Mouse (Mus musculus): ENCODE results near the gene Ppfibp2. TPM values are rescaled to one million over a fixed set of nuclear protein-coding genes. Genes with fewer than 3 reads are reported as not detected.

The Ppfibp2 gene
- polyA plus RNA-seq, 1 experiment from 2014 or later, result 2.4 TPM

DNA sequence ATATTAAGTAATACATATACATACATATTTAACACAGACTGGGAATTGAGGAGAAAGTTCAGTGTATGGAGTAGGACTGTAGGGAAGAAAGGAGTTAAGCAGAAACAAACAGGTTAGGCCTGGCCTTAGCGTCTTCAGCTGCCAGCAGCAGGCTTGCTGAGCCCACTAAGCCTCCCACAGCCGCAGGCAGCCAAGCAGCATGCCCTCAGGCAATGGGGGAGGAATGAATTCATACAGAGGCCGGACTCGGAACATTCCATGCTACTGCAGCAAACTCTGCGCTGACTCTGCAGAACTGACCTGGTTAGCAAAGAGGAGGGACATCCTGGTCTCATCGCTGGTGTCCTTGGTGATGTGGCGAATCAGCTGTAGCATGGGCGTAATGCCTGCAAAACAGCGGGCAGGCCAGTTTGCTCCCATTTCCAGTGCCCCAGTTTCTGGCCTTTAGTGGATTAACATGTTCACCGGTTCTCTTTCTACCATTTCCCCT, 157.1 kb downstream of the Ppfibp2 start:
- Histone ChIP-seq H3K9me3 (no peaks in the 10 kb centered on the region), H3K4me1 (replicated peaks) (no peaks in the 10 kb centered on the region), H3K36me3 (no peaks in the 10 kb centered on the region), H3K27ac (replicated peaks) (no peak overlapping the region), H3K4me2 (no peak overlapping the region), H3K4me3 (no peak overlapping the region), H3K27me3 (no peaks in the 10 kb centered on the region), H3K9ac (no peak overlapping the region)
- 82% methylated on average over 10 of the region's 10 CpGs for WGBS
- ATAC-seq (ENCODE audit: low read depth), result no peak

DNA sequence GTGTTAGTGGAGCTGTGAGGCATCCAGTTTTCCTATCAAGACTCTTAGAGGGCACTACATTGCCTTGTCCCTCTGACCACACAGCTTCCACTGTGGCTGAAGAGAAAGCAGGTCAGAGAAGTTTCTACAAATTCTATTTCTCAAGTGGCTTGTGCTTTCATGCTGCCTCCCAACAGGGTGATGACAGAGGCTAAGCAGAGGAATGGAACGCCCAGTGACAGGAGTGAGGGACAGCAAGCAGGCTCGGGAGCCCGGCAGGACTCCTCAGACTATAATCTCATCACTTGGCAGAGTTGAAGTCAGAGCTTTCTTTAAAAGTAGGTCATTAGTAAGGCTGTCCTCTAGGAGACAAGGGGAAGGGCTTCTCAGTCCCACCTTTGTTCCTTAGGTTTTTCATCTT, 160.9 kb downstream of the Ppfibp2 start:
- no peaks in the 10 kb centered on the region for H3K36me3 ChIP-seq
- no peak overlapping the region for H3K9ac ChIP-seq
- H3K4me3 ChIP-seq, result no peak overlapping the region
- peaks cover 6% of the 10 kb centered on the region for H3K4me1 ChIP-seq (replicated peaks)
- H3K4me2 ChIP-seq, result no peak overlapping the region
- H3K9me3 ChIP-seq, result no peaks in the 10 kb centered on the region
- H3K27ac ChIP-seq (replicated peaks), result no peak overlapping the region
- ATAC-seq (ENCODE audit: low read depth), result no peak
- peaks cover 7% of the 10 kb centered on the region for H3K27me3 ChIP-seq
- 81% methylated on average over 3 of the region's 3 CpGs for WGBS

DNA sequence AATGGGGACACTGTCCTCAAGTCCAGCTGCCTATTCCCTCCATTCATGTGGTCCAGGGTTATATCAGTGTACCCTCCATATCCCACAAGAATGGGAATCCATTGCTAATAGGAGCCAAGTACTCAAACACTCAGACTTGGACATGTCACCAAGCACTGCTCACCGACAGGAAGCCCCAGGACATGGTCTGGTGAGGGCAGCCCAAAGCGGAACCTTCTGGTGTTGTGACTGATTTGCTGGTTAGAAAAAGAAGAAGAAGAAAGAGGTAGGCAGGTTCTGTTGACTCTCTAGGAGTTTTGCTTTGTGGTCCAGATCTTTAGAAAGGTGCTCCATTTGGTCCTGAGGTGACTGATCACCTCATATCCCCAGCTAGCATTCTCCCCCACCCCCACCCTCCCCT, 161.7 kb downstream of the Ppfibp2 start:
- 92% methylated on average over 2 of the region's 2 CpGs for WGBS
- no peak overlapping the region for H3K4me2 ChIP-seq
- no peaks in the 10 kb centered on the region for H3K36me3 ChIP-seq
- H3K27me3 ChIP-seq, result peaks cover 7% of the 10 kb centered on the region
- H3K9me3 ChIP-seq, result no peaks in the 10 kb centered on the region
- H3K9ac ChIP-seq, result no peak overlapping the region
- peaks cover 6% of the 10 kb centered on the region for H3K4me1 ChIP-seq (replicated peaks)
- no peak overlapping the region for H3K4me3 ChIP-seq
- ATAC-seq (ENCODE audit: low read depth), result no peak
- H3K27ac ChIP-seq (replicated peaks), result no peak overlapping the region

DNA sequence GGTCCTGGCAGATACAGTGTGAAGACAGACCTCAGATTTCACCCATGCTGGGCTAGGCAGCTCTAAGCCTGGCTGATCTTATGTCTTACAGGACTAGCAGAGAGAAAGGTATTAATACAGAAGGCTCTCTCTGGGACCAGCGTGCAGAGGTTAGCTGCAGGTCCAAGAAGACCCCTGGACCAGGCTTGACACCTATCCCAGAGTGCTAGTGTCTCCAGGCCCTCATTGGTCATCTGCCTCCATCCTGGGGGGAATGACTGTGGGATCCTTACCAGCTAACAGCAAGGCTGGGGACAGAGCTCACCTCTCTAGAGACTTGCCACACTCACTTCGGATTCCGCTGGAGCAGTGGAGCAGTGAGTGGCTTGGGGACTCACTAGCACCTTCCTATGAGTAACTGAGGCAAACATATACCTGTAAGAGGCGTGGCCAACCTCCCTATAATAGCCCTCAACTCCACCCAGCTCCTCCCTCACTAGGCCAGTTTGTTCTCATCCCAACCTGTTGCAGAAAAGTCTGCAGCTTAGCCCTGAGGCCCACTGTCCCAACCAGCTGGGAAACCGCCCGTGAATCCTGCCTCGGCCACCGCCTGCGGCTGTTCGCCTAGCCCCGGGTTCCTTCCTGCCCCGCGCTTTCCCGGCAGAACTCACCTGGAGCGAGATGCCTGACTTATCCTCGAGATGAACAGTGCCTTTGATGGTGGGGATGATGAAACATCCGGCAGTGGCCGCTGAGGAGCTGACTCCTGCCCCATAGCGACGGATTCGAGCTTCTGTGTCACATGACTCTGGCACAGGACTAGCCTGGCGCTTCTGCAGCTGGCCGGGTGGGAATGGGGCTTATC, 162.5 kb downstream of the Ppfibp2 start, which contains the start of gene Cyb5r2:
Gene Cyb5r2 (minus strand): TSS at position 725 of the 844 bp plus-strand sequence.
- 18% methylated on average over 23 of the region's 23 CpGs for WGBS
- Histone ChIP-seq H3K4me2 (peak within 1 kb of the TSS; percentile 55), H3K9me3 (no peaks in the 10 kb centered on the region), H3K27ac (replicated peaks) (no peak within 1 kb of the TSS), H3K9ac (peak within 1 kb of the TSS; percentile 55), H3K4me1 (replicated peaks) (peaks cover 6% of the 10 kb centered on the region), H3K27me3 (peaks cover 7% of the 10 kb centered on the region), H3K4me3 (peak within 1 kb of the TSS; percentile 23), H3K36me3 (no peaks in the 10 kb centered on the region)
- peak; percentile 56 for ATAC-seq (ENCODE audit: low read depth)

GRCm38 (mm10) chr7:107770812-107771211, 175.8 kb downstream of the Ppfibp2 start:
- Histone ChIP-seq H3K27ac (replicated peaks) (no peak overlapping the region), H3K36me3 (no peaks in the 10 kb centered on the region), H3K27me3 (no peaks in the 10 kb centered on the region), H3K4me1 (replicated peaks) (no peaks in the 10 kb centered on the region), H3K4me3 (no peak overlapping the region), H3K9me3 (no peaks in the 10 kb centered on the region), H3K4me2 (no peak overlapping the region), H3K9ac (no peak overlapping the region)
- WGBS, result 59% methylated on average over 6 of the region's 6 CpGs
- no peak for ATAC-seq (ENCODE audit: low read depth)

DNA sequence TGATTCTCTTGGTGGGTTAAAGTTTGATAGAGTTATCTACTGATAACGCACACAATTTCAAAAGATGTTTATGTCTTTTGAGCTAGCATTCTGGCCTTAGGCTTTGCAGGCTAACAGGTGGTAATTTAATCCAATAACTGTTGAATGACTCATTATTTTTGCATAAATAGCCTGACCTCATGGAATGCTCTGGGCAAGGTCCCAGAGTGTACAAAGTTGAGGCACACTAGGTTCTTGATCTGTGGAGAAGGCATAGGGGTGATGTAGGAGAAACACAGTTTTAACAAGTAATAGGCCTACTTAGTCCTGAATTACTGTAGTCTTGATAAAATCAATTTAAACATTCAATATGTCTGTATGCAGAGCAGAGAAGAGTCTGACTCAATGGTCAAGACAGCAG, 183.2 kb downstream of the Ppfibp2 start:
- H3K9ac ChIP-seq, result no peak overlapping the region
- ATAC-seq (ENCODE audit: low read depth), result no peak
- peaks cover 3% of the 10 kb centered on the region; the same call in 1 of the 2 replicates for H3K27me3 ChIP-seq
- no peak overlapping the region for H3K27ac ChIP-seq (replicated peaks)
- H3K9me3 ChIP-seq, result no peaks in the 10 kb centered on the region
- H3K4me1 ChIP-seq (replicated peaks), result no peaks in the 10 kb centered on the region
- 97% methylated on average over 1 of the region's 1 CpGs for WGBS
- no peak overlapping the region for H3K4me3 ChIP-seq
- H3K4me2 ChIP-seq, result no peak overlapping the region
- H3K36me3 ChIP-seq, result no peaks in the 10 kb centered on the region

DNA sequence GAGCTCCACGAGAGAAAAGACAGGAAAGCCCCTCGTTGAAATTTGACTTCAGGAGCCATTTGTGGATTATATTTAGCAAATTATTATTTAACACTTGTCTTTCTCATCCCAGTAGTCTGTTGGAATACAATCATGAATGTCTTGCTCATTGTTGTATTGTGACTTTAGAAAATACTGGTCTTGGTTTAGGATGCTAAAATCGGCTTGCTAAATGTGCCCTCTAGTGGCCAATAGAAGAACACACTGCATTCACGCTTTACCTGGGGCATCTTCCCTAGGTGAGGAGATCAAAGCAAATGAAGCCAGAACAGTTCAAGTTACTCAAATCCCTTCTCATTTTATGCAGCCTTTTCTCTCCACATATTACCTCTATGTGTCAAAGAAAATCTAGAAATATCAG, 184.6 kb downstream of the Ppfibp2 start:
- Histone ChIP-seq H3K27ac (replicated peaks) (no peak overlapping the region), H3K4me2 (no peak overlapping the region), H3K4me1 (replicated peaks) (no peaks in the 10 kb centered on the region), H3K36me3 (no peaks in the 10 kb centered on the region), H3K27me3 (peaks cover 3% of the 10 kb centered on the region; the same call in 1 of the 2 replicates), H3K9ac (no peak overlapping the region), H3K9me3 (no peaks in the 10 kb centered on the region), H3K4me3 (no peak overlapping the region)
- 44% methylated on average over 4 of the region's 4 CpGs for WGBS
- ATAC-seq (ENCODE audit: low read depth), result no peak

DNA sequence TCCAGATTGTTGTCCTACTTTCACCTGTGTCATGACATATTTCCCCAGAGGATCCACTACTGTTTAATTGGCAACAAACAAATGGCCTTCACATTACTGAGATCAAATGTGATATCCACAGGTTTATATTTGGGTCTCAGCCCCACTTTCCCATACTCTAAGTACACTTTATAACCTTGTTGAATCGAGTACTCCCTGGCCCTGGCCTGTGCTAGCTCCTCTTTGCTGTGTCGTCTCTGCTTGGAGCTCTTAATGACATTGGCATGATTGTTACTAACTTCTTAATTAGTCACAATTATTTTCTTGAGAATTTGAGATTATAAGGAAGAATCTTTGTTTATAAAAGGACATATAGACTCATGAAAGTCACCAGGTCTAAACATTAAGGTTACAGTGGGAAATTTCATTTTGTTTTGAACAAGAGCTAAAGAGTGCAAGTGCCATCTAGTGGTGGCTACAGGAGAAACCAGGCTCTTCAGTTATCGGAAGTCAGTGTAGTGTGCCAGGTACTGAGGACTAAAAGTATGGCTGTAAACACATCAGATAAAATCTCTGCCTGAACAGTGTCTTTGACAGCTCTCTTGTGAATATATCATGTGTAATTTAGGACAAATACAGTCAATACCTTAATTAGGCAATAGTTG, 193.1 kb downstream of the Ppfibp2 start:
- no peak overlapping the region for H3K9ac ChIP-seq
- H3K4me2 ChIP-seq, result no peak overlapping the region
- no peak overlapping the region for H3K27ac ChIP-seq (replicated peaks)
- no peaks in the 10 kb centered on the region for H3K4me1 ChIP-seq (replicated peaks)
- H3K36me3 ChIP-seq, result no peaks in the 10 kb centered on the region
- no peak for ATAC-seq (ENCODE audit: low read depth)
- H3K9me3 ChIP-seq, result no peaks in the 10 kb centered on the region
- H3K27me3 ChIP-seq, result no peaks in the 10 kb centered on the region
- no peak overlapping the region for H3K4me3 ChIP-seq
- WGBS, result 61% methylated on average over 3 of the region's 3 CpGs

DNA sequence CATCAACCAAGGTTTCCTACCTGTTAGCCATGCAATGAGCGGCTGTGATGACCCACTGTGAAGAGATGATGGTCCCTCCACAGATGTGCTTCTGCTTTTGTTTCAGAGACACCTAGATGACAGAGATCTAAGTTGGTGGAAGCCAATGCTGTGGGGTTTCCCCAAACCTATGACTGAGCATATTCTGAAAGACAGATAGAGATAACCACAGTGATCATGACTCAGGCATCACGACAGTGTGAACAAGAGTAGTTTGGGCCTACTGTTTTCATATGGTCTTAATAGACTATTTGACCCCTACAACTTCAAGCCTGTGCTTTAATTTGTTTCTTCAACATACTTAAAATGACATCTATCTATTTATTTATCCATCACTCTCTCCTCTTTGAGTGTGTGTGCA, 201.5 kb downstream of the Ppfibp2 start:
- no peak overlapping the region for H3K4me3 ChIP-seq
- no peaks in the 10 kb centered on the region for H3K4me1 ChIP-seq (replicated peaks)
- H3K9ac ChIP-seq, result no peak overlapping the region
- no peaks in the 10 kb centered on the region for H3K36me3 ChIP-seq
- H3K27me3 ChIP-seq, result no peaks in the 10 kb centered on the region
- ATAC-seq (ENCODE audit: low read depth), result no peak
- 84% methylated on average over 2 of the region's 2 CpGs for WGBS
- H3K9me3 ChIP-seq, result no peaks in the 10 kb centered on the region
- no peak overlapping the region for H3K27ac ChIP-seq (replicated peaks)
- H3K4me2 ChIP-seq, result no peak overlapping the region

Other genes with a start within 250 kb of the Ppfibp2 start
- gene Syt9, start 224.5 kb upstream of the Ppfibp2 start, polyA plus RNA-seq (2015; fragmentation: Nextera tagmentation; extraction: Ambion mirVana), result 7.3 and 7.7 TPM in 2 replicates
- gene Olfml1, start 27.8 kb upstream of the Ppfibp2 start, polyA plus RNA-seq (2015; fragmentation: Nextera tagmentation; extraction: Ambion mirVana), result 4.4 and 5.7 TPM in 2 replicates
- gene 5330417H12Rik, start 30.0 kb downstream of the Ppfibp2 start, polyA plus RNA-seq (2015; fragmentation: Nextera tagmentation; extraction: Ambion mirVana), result not detected in 2 replicates
- 0.07 TPM in 1 of 2 replicates, not detected in the other for gene Cyb5r2, start 162.8 kb downstream of the Ppfibp2 start, polyA plus RNA-seq (2015; fragmentation: Nextera tagmentation; extraction: Ambion mirVana)
- not detected in 2 replicates for gene Ovch2, start 206.0 kb downstream of the Ppfibp2 start, polyA plus RNA-seq (2015; fragmentation: Nextera tagmentation; extraction: Ambion mirVana)
- gene Olfr467, start 217.1 kb downstream of the Ppfibp2 start, polyA plus RNA-seq (2015; fragmentation: Nextera tagmentation; extraction: Ambion mirVana), result not detected in 2 replicates
- gene Olfr469, start 230.3 kb downstream of the Ppfibp2 start, polyA plus RNA-seq (2015; fragmentation: Nextera tagmentation; extraction: Ambion mirVana), result not detected in 2 replicates

Data from neural tube, embryonic 13.5 days (tissue).